Mouse (Mus musculus) brain, embryonic 14.5 days (tissue): ENCODE results near the gene Pigf. TPM values are rescaled to one million over a fixed set of nuclear protein-coding genes. Genes with fewer than 3 reads are reported as not detected.

Experiments used
- DNase-seq: peaks from one replicate; pipeline ENCODE4 v3.0.0-alpha.2; 2011; ENCODE audit warnings: low read depth
- CTCF ChIP-seq: fragments of 200-500 bp; IDR thresholded peaks from 2 replicates; pipeline ENCODE4 v1.5.1; 2012; ENCODE audit warnings: inconsistent platforms, mild to moderate bottlenecking, moderate library complexity, borderline replicate concordance; ENCODE audit not compliant: insufficient read depth, insufficient read length; ENCODE audit errors: extremely low read depth
- POLR2A ChIP-seq: fragments of 200-500 bp; IDR thresholded peaks from 2 replicates; pipeline ENCODE4 v1.6.1; 2012; ENCODE audit warnings: mild to moderate bottlenecking, inconsistent platforms, borderline replicate concordance; ENCODE audit not compliant: poor library complexity, insufficient read depth, insufficient read length, severe bottlenecking; ENCODE audit errors: extremely low read depth
- polyA plus RNA-seq: library from polyadenylated mRNA; depleted of rRNA; stranded (reverse); fragments of >200 nt; gene quantifications from 2 replicates; pipeline ENCODE4 v1.2.3, GENCODE M21; 2012

Gene Pigf
- polyA plus RNA-seq, 1 experiment = 21.6 TPM

DNA sequence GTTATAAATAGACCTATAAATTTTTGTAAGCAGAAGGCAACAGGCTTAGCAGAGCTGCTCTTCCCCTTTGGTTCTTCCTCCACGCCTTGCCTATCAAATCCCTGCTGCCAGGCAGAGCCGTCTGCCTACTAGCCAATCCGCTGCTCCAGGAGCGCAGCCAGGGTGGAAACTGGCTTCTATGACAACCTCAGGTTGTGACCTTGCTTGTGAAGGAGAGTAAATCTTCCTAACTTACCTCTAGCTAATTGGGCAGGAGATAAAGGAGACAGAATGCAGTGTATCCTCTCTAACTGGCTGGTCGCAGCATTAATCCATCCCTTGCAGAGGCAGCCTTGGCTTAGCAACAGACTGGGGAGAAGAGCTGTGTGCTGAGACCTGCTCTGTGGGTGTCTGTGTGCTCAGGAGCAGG, 29.8 kb upstream of the Pigf start:
- peak; percentile 56 for DNase-seq
- no peak for TF ChIP-seq CTCF

DNA sequence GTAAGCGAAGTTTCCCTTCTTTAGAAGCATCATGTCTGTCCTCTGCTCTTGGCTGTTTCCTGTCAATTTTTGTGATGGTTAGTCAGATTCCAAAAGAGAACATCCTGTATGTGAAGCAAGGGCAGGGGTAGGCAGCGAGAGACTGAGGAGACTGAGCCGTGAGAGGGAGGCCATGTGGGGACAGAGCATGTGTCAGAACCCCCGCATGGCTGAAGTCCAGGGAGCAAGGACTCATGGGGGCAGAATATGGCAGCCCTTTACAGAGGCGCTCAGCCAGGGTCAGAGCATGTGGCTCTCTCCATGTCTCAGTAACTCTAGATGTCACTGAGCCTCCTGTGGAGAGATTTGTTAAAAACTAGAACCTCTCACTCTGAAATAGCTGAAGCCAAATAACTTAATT, 28.7 kb upstream of the Pigf start:
- no peak for DNase-seq
- TF ChIP-seq POLR2A (no peak), CTCF (no peak)

DNA sequence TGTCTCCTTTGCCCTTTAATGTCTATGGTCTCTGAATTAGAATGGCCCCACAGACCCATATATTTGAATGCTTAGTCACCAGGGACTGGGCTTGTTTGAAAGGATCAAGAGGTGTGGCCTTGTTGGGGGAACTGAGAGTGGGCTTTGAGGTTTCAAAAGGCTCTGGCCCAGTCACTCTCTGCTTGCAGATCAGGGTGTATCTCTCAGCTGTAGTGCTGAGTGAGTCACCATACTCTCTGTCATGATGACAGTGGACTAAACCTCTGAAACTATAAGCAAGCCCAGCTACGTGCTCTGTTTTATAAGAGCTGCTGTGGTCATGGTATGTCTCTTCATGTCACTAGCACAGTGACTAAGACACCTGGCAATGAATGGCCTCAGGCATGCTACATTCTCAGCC, 27.2 kb upstream of the Pigf start:
- TF ChIP-seq CTCF = no peak
- no peak for TF ChIP-seq POLR2A

DNA sequence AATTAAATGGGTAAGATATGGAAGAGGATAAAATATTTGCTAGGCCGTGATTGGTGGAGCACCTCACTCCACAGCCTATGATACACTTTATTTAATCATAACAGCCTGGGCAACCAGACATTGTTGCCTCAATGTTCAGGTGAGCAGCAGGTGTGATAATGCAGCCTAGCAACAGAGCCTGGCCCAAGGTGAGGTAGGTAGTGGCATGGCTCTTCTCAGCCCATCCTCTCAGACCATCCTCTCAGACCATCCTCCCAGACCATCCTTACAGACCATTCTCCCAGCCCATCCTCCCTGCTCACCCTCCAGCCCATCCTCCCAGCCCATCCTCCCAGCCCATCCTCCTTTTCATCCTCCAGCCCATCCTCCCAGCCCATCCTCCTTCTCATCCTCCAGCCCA, 26.4 kb upstream of the Pigf start:
- DNase-seq = no peak
- no peak for TF ChIP-seq CTCF
- no peak for TF ChIP-seq POLR2A

More for the DNA sequence above, 27.2 kb upstream of the Pigf start:
- no peak for DNase-seq

DNA sequence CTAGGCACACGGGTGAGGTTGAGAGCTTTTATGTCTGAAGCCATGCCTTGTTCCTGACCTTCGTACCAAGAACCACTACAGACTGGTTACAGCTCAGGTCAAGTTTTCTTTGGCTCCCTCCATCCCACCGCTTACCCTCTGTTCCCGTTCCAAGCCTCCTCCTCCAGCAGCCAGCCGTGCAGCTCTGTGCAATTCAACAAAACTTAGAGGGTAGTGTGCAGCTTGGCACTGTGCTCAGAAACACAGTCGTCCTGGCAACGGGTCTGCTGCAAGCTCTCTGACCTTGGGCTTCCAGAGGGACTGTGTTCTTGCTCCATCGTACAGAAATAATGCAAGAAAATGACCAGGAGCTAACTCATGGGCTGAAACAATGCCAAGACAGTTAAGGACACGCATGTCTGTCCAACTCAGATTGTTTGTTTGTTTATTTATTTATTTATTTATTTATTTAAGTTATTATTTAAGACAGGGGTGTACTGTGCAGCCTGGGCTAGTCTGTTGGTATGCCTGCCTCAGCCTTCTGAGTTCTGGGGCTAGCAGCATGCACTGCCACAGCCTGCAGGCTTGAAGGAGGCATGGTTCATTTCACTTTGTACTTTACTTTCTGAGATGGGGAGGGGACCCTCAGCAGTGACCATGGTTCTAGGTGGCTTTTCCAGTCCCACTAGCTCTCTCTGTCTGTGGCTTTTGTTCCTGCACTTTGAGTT, 25.4 kb upstream of the Pigf start:
- no peak for TF ChIP-seq CTCF
- TF ChIP-seq POLR2A = no peak
- DNase-seq = peak; percentile 84

DNA sequence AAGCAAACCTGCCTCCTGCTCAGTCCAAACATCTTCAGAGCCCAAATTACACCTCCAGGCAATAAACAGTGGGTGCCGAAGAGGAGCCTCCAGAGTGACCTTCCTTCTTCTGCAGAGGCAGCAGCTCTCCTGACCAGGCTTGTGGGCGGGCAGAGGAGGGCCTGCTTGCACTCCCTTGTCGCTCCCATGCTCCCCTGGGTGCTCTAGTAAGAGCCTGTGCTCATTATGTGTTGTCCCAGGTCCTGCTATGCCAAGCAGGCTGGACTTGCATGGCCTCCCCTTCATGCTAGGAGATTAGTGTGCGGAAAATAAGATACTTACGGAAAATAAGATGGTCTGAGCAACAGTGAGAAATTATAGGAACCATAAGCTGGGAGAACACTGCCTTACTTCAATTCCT, 24.5 kb upstream of the Pigf start:
- TF ChIP-seq POLR2A (no peak), CTCF (no peak)
- no peak for DNase-seq

DNA sequence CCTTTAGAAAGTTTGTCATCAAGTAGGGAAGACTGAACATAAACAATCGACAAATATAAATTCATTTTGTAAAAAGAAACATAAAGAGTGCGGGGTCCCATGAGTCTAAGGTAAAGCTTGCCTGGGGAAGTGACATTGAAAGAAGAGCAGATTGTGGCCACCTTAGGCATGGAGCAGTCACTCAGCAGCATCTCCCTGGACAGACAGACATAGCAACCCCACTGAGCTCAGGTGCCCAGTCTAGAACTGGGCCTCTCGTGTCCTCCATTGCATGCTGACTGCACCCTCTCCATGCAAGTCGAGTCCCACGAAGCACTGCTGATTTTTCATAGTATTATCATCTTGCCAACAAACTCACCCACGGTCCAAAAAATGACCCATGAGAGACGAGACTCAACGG, 19.6 kb upstream of the Pigf start:
- TF ChIP-seq POLR2A = no peak
- no peak for TF ChIP-seq CTCF
- no peak for DNase-seq

DNA sequence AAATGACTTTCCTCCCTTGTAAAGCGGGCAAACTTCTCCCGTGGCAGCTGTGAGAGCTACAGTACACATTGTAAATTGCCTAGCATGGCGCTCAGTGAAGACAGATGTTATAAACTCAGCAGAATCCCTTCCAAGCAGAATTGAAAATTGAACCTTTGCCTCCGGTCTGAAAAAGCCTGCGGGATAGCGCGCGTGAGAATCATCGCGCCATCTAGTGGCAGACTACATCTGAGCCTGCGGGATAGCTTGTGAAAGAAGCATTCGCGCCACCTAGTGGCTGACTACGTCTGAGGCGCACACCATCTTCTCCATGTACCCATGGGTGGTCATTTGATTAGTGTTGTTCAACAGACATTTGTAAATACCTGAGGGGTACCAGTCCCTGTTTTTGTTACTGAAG, 19.2 kb upstream of the Pigf start:
- peak; percentile 97 for DNase-seq

DNA sequence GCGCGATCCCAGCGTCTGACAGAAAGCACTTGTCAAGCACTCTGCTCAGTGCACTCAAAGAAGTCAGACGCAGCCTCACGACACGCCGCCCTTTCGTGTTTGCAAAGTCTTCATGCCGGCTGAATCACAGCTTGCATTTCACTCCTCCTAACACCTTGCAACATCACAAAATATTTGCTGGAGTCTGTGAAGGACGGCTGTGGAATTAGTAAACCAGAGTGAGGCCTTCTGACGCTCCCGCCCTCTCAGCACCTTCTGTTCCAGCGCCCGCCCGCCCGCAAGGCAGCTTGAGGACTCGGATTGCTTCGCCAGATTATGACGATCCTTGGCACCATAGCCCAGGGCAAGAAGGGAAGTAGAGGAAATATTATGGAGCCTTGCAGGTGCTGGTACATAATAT, 16.5 kb upstream of the Pigf start:
- TF ChIP-seq POLR2A (no peak), CTCF (no peak)
- peak; percentile 64 for DNase-seq

More for the DNA sequence above, 19.2 kb upstream of the Pigf start:
- TF ChIP-seq POLR2A (no peak), CTCF (peak; percentile 100)

DNA sequence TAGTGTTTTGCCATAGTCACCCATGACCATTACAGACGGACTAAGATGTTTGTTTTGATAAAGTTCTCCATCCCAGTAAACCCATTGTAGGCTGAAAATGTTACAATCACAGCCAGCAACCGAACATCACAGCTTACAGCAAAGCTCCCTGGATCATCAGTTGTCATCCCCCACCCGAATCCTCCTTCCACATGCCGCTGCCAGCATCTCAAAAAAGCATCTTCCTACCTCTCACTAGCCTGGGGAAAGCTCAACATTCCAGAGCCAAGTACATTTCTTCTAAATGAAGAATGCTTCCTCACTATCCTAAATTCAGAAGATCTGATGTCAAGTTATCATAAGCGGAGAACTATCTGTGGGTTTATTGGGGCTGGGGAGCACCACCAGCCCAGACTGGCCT, 13.3 kb upstream of the Pigf start:
- no peak for DNase-seq
- TF ChIP-seq POLR2A (no peak), CTCF (no peak)

DNA sequence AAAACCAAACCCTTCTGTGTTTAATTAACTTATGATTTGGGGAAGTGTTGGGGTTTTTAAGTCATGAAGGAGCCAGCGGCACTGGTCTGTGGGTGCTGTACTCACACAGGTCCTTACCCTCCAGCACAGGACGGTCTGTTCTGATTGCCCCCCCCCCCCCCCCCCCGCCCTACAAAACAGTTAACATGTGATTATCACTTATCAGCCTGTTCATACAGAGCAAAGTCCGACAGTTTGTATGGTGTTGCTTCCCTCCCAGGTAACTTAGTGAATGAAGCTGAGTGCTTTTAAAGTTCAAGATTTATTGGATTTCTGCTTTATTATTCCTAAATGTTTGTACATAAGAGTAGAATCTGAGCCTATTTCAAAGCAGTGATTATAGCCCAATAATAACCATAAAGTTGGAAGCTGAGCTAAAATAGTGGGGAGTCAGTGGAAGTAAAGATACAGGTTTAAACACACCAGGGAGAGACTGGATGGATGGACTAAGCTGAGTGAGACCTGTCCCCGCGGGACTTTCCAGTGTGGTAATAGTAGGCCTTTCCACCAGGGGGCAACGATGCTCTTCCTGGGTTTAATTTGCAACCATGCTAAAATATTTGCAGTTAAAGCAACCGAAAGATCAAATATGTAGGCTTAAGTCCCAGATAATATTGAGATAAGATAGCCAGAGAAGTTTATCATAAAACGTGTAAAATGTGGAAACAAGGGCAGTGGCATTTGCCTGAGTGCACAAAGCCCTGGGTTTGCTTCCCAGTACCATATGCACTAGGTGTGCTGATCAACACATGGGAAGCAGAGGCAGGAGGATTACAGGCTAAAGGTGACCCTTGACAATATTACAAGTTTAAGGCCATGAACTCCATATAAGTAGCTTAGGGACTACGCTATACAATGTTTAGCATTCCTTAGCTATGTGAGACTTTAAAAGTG, 11.2 kb upstream of the Pigf start:
- TF ChIP-seq POLR2A (no peak), CTCF (peak; percentile 67)
- peak; percentile 52 for DNase-seq

DNA sequence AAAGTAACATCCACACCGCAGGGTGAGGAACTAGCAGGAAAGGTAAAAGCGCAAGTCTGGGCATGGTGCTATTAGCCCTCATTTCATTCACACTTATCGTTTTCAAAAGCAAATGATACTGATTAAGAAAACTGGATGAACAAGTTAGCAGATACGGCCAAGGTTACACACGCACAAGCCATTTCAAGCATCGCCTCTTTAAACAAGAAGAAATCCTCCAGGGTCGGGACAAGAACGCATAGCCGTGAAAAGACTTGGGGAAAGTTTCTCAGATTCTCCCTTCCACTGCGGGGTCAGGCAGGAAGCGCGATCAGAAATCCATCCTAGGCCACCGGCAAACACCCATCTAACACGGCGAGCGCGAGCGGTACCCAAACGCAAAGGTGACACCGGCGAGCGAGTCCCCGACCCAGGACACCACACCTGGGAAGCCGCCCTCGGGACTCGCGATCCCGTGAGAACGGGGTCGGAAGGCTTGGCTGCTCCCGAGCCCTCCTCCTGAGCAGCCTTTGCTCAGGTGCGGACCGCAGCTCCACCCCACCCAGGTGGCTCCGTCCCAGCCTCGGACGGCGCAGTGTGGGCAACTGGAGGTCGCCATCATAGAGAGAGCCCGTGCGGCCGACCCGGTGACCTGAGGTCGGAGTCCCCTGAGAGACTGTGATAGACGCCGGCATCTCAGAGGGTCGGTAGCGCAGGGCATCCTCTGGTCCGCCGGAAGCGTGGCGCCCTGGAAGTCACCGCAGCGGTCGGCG, 539 bp downstream of the Pigf start:
- DNase-seq = peak; percentile 9
- TF ChIP-seq POLR2A (no peak), CTCF (no peak)

DNA sequence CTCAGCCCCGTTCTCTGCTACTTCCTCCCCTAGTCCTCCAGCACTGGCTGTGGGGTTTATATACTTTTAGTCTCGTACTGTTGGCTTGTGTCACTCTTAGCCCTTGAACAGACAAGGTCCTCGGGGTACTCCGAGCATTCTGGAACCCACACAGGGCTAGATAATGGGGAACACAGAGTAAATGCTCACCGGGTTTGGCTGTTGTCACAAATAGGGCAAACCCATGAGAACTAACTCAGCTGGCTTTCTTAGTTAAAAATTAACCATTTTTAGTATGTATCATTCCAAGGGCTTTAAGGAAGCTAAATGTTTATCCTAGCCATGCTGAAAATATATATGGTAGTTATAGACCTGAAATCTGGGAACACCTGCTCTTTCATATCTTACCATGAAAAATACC, 5.5 kb downstream of the Pigf start:
- TF ChIP-seq CTCF (no peak), POLR2A (no peak)
- no peak for DNase-seq
